Mouse (Mus musculus) hindbrain, embryonic 12.5 days (tissue): ENCODE results near the gene Nap1l5. TPM values are rescaled to one million over a fixed set of nuclear protein-coding genes. Genes with fewer than 3 reads are reported as not detected.

ENCODE experiments used
- ATAC-seq: fragments of 200-750 bp; cut with Nextera tagmentation; 2 replicates; pipeline ENCODE4 v1.8.0; 2017; ENCODE audit warnings: moderate TSS enrichment; ENCODE audit not compliant: low FRiP score
- H3K27ac ChIP-seq: fragments of 300-500 bp; sonication (generic); 2 replicates; pipeline ENCODE4 v1.5.1; 2016; ENCODE audit warnings: mild to moderate bottlenecking
- H3K27me3 ChIP-seq: fragments of 300-500 bp; sonication (generic); 2 replicates; pipeline ENCODE4 v1.6.1; 2016; ENCODE audit warnings: mild to moderate bottlenecking
- H3K36me3 ChIP-seq: fragments of 300-500 bp; sonication (generic); 2 replicates; pipeline ENCODE4 v1.6.1; 2016; ENCODE audit warnings: mild to moderate bottlenecking
- H3K4me1 ChIP-seq: fragments of 300-500 bp; sonication (generic); 2 replicates; pipeline ENCODE4 v1.6.1; 2016
- H3K4me2 ChIP-seq: fragments of 300-500 bp; sonication (generic); replicated peaks from 2 replicates; pipeline ENCODE4 v1.6.1; 2016; ENCODE audit warnings: mild to moderate bottlenecking
- H3K4me3 ChIP-seq: fragments of 300-500 bp; sonication (generic); 2 replicates; pipeline ENCODE4 v1.5.1; 2016; ENCODE audit warnings: mild to moderate bottlenecking
- H3K9ac ChIP-seq: fragments of 300-500 bp; sonication (generic); 2 replicates; pipeline ENCODE4 v1.6.1; 2016; ENCODE audit warnings: mild to moderate bottlenecking, moderate library complexity
- H3K9me3 ChIP-seq: fragments of 300-500 bp; sonication (generic); replicated peaks from 2 replicates; pipeline ENCODE4 v1.6.1; 2016; ENCODE audit warnings: mild to moderate bottlenecking
- WGBS: fragments of 180-500 bp; shearing (Covaris S2); methylation state at CpG from one replicate; pipeline ENCODE4 v1.1.7; 2016; 5-methylcytosine and 5-hydroxymethylcytosine counted together
- polyA plus RNA-seq: library from polyadenylated mRNA; unstranded; fragments of >200 nt; fragmentation: Nextera tagmentation; extraction: Ambion mirVana; gene quantifications from 2 replicates; pipeline ENCODE4 v1.2.1, GENCODE M21; 2016

Nap1l5 gene
- polyA plus RNA-seq, 1 experiment from 2014 or later = 69.8 TPM

- Histone ChIP-seq H3K27ac (no peak overlapping the region), H3K4me1 (no peaks in the 10 kb centered on the region), H3K9ac (no peak overlapping the region), H3K4me3 (no peak overlapping the region), H3K9me3 (no peaks in the 10 kb centered on the region), H3K4me2 (no peak overlapping the region), H3K36me3 (no peaks in the 10 kb centered on the region), H3K27me3 (no peaks in the 10 kb centered on the region)
- ATAC-seq = no peak
- 91% methylated on average over 9 of the region's 9 CpGs for WGBS
Measured at GRCm38 (mm10) chr6:58862446-58862993, 44.4 kb downstream of the Nap1l5 start.

GRCm38 (mm10) chr6:58859517-58859916, 47.4 kb downstream of the Nap1l5 start:
- Histone ChIP-seq H3K9ac (no peak overlapping the region), H3K4me1 (no peaks in the 10 kb centered on the region), H3K36me3 (no peaks in the 10 kb centered on the region), H3K4me3 (no peak overlapping the region), H3K27me3 (no peaks in the 10 kb centered on the region), H3K9me3 (no peaks in the 10 kb centered on the region), H3K4me2 (no peak overlapping the region), H3K27ac (no peak overlapping the region)
- WGBS = 88% methylated on average over 4 of the region's 4 CpGs
- no peak for ATAC-seq

- whole genome bisulfite sequencing = 63% methylated on average over 2 of the region's 2 CpGs
- no peaks in the 10 kb centered on the region for H3K9me3 ChIP-seq
Measured at GRCm38 (mm10) chr6:58856494-58856893, 50.4 kb downstream of the Nap1l5 start.

GRCm38 (mm10) chr6:58855676-58856367, 51.1 kb downstream of the Nap1l5 start:
- Histone ChIP-seq H3K9me3 (no peaks in the 10 kb centered on the region), H3K4me2 (no peak overlapping the region), H3K4me1 (no peaks in the 10 kb centered on the region), H3K4me3 (no peak overlapping the region), H3K9ac (no peak overlapping the region), H3K27me3 (no peaks in the 10 kb centered on the region), H3K36me3 (no peaks in the 10 kb centered on the region), H3K27ac (no peak overlapping the region)
- WGBS = 78% methylated on average over 10 of the region's 10 CpGs
- ATAC-seq = 0 out of 2 replicates have a peak, but pooled peaks have one; percentile 35

More at GRCm38 (mm10) chr6:58856494-58856893, 50.4 kb downstream of the Nap1l5 start:
- Histone ChIP-seq H3K27me3 (no peaks in the 10 kb centered on the region), H3K4me3 (no peak overlapping the region), H3K4me2 (no peak overlapping the region), H3K36me3 (no peaks in the 10 kb centered on the region), H3K4me1 (no peaks in the 10 kb centered on the region), H3K27ac (no peak overlapping the region), H3K9ac (no peak overlapping the region)
- no peak for ATAC-seq

Other genes with a start within 250 kb of the Nap1l5 start
- 17.6 and 18.3 TPM in 2 replicates for gene Herc3, start 75.6 kb downstream of the Nap1l5 start, polyA plus RNA-seq
- gene Fam13a, start 117.5 kb upstream of the Nap1l5 start, polyA plus RNA-seq = 6.2 and 6.8 TPM in 2 replicates